Mouse (Mus musculus) forebrain, embryonic 10.5 days (tissue): ENCODE data around the gene Cd3eap. TPM values are rescaled to one million over a fixed set of nuclear protein-coding genes. Genes with fewer than 3 reads are reported as not detected.
A peak's percentile ranks its signal among the peaks of the same experiment; 100 is the strongest.

Experiments
- DNase-seq: peaks from one replicate; pipeline ENCODE4 v3.0.0-alpha.2; 2017; ENCODE audit warnings: low spot score; ENCODE audit errors: extremely low spot score
- H3K27ac ChIP-seq: fragments of 300-500 bp; sonication (generic); 2 replicates; pipeline ENCODE4 v1.5.1; 2016; ENCODE audit warnings: mild to moderate bottlenecking
- H3K27me3 ChIP-seq: fragments of 300-500 bp; sonication (generic); 2 replicates; pipeline ENCODE4 v1.6.1; 2016; ENCODE audit warnings: mild to moderate bottlenecking; ENCODE audit not compliant: poor library complexity, severe bottlenecking
- H3K36me3 ChIP-seq: fragments of 300-500 bp; sonication (generic); replicated peaks from 2 replicates; pipeline ENCODE4 v1.6.1; 2016; ENCODE audit warnings: mild to moderate bottlenecking, moderate library complexity
- H3K4me1 ChIP-seq: fragments of 300-500 bp; sonication (generic); 2 replicates; pipeline ENCODE4 v1.6.1; 2016
- H3K4me3 ChIP-seq: fragments of 300-500 bp; sonication (generic); 2 replicates; pipeline ENCODE4 v1.5.1; 2016; ENCODE audit warnings: mild to moderate bottlenecking, moderate library complexity
- H3K9me3 ChIP-seq: fragments of 300-500 bp; sonication (generic); 2 replicates; pipeline ENCODE4 v1.6.1; 2016; ENCODE audit warnings: mild to moderate bottlenecking, moderate library complexity
- WGBS: fragments of 180-500 bp; shearing (Covaris S2); methylation state at CpG from one replicate; pipeline ENCODE4 v1.1.7; 2016; 5-methylcytosine and 5-hydroxymethylcytosine counted together
- polyA plus RNA-seq: library from polyadenylated mRNA; unstranded; fragments of >200 nt; fragmentation: Nextera tagmentation; extraction: Ambion mirVana; gene quantifications from 2 replicates; pipeline ENCODE4 v1.2.1, GENCODE M21; 2016

The Cd3eap gene
- polyA plus RNA-seq, 1 experiment from 2014 or later: 32.2 TPM

DNA sequence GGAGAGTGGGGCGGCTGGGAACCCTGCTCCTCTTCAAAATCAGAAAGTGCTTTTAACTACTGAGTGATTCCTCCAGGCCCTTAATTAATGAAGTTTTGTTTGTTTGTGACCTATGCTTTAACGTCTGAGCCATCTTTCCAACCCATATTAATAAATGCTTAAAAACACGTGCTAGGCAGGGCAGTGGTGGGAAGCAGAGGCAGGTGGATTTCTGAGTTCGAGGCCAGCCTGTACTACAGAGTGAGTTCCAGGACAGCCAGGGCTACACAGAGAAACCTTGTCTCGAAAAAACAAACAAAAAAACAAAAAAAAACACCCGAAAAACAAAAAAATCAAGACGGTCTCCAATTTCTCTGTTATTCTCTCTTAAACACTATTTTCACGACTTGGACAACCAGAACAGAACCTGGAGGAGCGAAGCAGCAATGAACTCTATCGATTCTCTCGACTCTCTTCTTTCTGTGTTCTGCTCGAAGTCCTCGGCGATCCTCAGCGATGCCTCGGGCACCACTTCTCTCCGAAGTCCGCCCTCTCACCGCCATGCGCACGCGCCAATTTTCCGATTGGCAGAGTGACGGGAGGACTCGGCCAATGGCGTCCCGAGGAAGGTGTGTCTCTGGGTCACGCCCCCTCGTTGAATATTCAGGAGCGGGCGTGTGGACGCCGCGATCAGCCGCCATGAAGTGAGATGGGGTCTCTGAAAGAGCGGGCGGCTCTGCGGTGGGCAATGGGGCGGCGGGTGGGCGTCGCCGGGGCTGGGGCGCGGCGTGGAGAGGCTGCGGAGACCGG is 22.3 kb upstream of the Cd3eap start, which contains the start of gene Ercc2:
Ercc2 (plus strand) TSS at position 634 of the 789 bp plus-strand sequence.
- peak within 1 kb of the TSS; percentile 85 for H3K27ac ChIP-seq

GRCm38 (mm10) chr7:19378049-19378448 is 18.8 kb upstream of the Cd3eap start:
- 80% methylated on average over 8 of the region's 8 CpGs for WGBS
- H3K36me3 ChIP-seq: peaks cover 40% of the 10 kb centered on the region

More for the DNA sequence above, 22.3 kb upstream of the Cd3eap start, which contains the start of gene Ercc2:
- DNase-seq: peak; percentile 100
- Histone ChIP-seq H3K4me3 (peak within 1 kb of the TSS; percentile 91), H3K9me3 (no peaks in the 10 kb centered on the region), H3K36me3 (peaks cover 43% of the 10 kb centered on the region), H3K27me3 (no peaks in the 10 kb centered on the region), H3K4me1 (peaks cover 18% of the 10 kb centered on the region)
- WGBS: 7% methylated on average over 48 of the region's 48 CpGs

DNA sequence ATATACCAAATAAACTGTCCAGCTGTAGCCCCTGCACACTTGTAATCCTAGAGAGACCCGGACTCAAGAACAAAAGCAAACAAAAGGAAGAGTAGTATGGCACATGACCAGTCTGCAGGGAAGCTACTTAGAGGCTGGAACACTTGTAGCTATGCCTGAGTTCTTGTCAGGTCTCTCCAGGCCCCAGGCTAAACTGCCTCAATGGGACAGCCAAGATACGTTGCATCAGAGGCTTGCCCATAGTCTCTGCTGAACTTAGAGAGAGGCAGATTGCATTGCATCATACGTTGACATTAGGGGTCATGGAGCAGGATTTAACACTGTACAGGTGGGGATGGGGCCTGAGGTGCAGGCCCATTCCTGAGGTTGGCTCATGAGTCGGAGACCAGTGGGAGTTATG is 16.7 kb upstream of the Cd3eap start:
- DNase-seq: no peak
- 83% methylated on average over 4 of the region's 4 CpGs for WGBS

More at GRCm38 (mm10) chr7:19378049-19378448, 18.8 kb upstream of the Cd3eap start:
- Histone ChIP-seq H3K27me3 (no peaks in the 10 kb centered on the region), H3K9me3 (no peaks in the 10 kb centered on the region), H3K4me1 (peaks cover 9% of the 10 kb centered on the region), H3K27ac (no peak overlapping the region), H3K4me3 (no peak overlapping the region)
- DNase-seq: no peak

GRCm38 (mm10) chr7:19375368-19375767 is 16.1 kb upstream of the Cd3eap start:
- no peak overlapping the region for H3K4me3 ChIP-seq
- peaks cover 1% of the 10 kb centered on the region; the same call in 1 of the 2 replicates for H3K4me1 ChIP-seq
- WGBS: 81% methylated on average over 18 of the region's 18 CpGs
- peaks cover 55% of the 10 kb centered on the region for H3K36me3 ChIP-seq
- peaks cover 7% of the 10 kb centered on the region for H3K27me3 ChIP-seq
- DNase-seq: no peak
- no peak overlapping the region for H3K27ac ChIP-seq
- H3K9me3 ChIP-seq: no peaks in the 10 kb centered on the region

More for the DNA sequence above, 16.7 kb upstream of the Cd3eap start:
- Histone ChIP-seq H3K4me1 (no peaks in the 10 kb centered on the region), H3K36me3 (peaks cover 49% of the 10 kb centered on the region), H3K27ac (no peak overlapping the region), H3K4me3 (no peak overlapping the region), H3K9me3 (no peaks in the 10 kb centered on the region), H3K27me3 (0 out of 2 replicates have a peak, but pooled peaks cover under 1% of the 10 kb centered on the region)

- Histone ChIP-seq H3K36me3 (peaks cover 54% of the 10 kb centered on the region), H3K27ac (no peak overlapping the region), H3K4me1 (peaks cover 13% of the 10 kb centered on the region), H3K27me3 (peaks cover 27% of the 10 kb centered on the region), H3K4me3 (no peak overlapping the region), H3K9me3 (no peaks in the 10 kb centered on the region)
- WGBS: 91% methylated on average over 2 of the region's 2 CpGs
- no peak for DNase-seq
Observed at GRCm38 (mm10) chr7:19373367-19373766, 14.1 kb upstream of the Cd3eap start.

DNA sequence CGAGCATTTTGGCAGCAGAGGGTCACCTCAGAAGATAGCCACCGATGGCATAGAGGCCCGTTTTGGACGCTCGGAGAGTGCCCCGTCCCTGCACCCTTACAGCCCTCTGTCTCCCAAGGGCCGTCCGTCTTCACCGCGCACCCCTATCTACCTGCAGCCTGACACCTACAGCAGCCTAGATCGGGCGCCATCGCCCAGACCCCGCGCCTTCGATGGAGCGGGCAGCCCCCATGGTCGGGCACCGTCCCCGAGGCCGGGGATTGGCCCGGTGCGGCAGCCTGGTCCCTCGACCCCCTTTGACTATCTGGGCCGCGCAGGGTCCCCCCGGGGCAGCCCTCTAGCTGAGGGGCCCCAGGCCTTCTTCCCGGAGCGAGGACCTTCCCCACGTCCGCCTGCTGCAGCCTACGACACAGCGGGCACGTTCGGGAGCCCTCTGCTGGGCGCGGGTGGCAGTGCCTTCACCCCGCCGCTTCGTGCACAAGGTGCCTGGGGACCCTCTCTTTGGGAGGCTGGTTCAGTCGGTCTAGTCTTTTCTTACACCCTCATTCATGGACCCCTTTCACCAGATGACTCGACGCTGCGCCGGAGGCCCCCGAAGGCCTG is 10.6 kb upstream of the Cd3eap start:
- WGBS: 12% methylated on average over 46 of the region's 46 CpGs

GRCm38 (mm10) chr7:19368380-19368779 is 9.1 kb upstream of the Cd3eap start:
- H3K27me3 ChIP-seq: peaks cover 41% of the 10 kb centered on the region
- 20% methylated on average over 16 of the region's 16 CpGs for WGBS
- H3K4me1 ChIP-seq: peaks cover 24% of the 10 kb centered on the region
- no peak overlapping the region for H3K4me3 ChIP-seq
- no peaks in the 10 kb centered on the region for H3K9me3 ChIP-seq
- no peak for DNase-seq
- H3K27ac ChIP-seq: no peak overlapping the region
- H3K36me3 ChIP-seq: peaks cover 17% of the 10 kb centered on the region; the same call in 1 of the 2 replicates

More for the DNA sequence above, 10.6 kb upstream of the Cd3eap start:
- peak; percentile 66 for DNase-seq
- Histone ChIP-seq H3K4me3 (peak overlapping the region; percentile 51), H3K27ac (peak overlapping the region; percentile 74), H3K27me3 (peaks cover 36% of the 10 kb centered on the region), H3K9me3 (no peaks in the 10 kb centered on the region), H3K36me3 (peaks cover 26% of the 10 kb centered on the region), H3K4me1 (peaks cover 15% of the 10 kb centered on the region)

- WGBS: 80% methylated on average over 4 of the region's 4 CpGs
Observed at GRCm38 (mm10) chr7:19365376-19365775, 6.1 kb upstream of the Cd3eap start.

DNA sequence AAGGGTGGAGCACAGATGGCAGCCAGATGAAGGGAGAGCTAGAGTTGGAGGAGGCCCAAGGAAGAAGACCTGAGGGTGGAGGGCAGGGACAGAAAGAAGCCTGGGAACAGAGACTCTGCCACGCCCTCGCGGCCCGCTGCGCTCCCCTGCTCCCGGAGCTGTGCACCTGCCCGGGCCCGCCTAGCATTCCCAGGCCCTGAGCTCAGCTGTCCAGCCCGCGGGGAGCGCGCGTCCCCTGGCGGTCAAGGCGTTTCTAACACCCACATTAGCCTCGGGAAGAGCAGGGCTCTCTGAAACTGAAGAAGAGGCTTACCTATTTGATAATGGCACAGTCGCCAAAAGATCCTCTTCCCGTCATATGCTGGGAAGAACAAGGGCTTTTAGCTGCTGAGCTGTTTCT is 4.6 kb upstream of the Cd3eap start:
- H3K27ac ChIP-seq: 0 out of 2 replicates have a peak overlapping the region, but pooled peaks have one; percentile 40
- peak; percentile 67 for DNase-seq
- H3K36me3 ChIP-seq: no peaks in the 10 kb centered on the region
- no peaks in the 10 kb centered on the region for H3K9me3 ChIP-seq
- 4% methylated on average over 18 of the region's 18 CpGs for WGBS
- peak overlapping the region; percentile 10; the same call in 1 of the 2 replicates for H3K4me3 ChIP-seq
- peaks cover 31% of the 10 kb centered on the region for H3K27me3 ChIP-seq
- H3K4me1 ChIP-seq: peaks cover 46% of the 10 kb centered on the region

More at GRCm38 (mm10) chr7:19365376-19365775, 6.1 kb upstream of the Cd3eap start:
- H3K27ac ChIP-seq: no peak overlapping the region
- no peaks in the 10 kb centered on the region for H3K9me3 ChIP-seq
- no peak overlapping the region for H3K4me3 ChIP-seq
- peaks cover 46% of the 10 kb centered on the region for H3K27me3 ChIP-seq
- H3K4me1 ChIP-seq: peaks cover 48% of the 10 kb centered on the region
- DNase-seq: no peak
- peaks cover under 1% of the 10 kb centered on the region; the same call in 1 of the 2 replicates for H3K36me3 ChIP-seq

DNA sequence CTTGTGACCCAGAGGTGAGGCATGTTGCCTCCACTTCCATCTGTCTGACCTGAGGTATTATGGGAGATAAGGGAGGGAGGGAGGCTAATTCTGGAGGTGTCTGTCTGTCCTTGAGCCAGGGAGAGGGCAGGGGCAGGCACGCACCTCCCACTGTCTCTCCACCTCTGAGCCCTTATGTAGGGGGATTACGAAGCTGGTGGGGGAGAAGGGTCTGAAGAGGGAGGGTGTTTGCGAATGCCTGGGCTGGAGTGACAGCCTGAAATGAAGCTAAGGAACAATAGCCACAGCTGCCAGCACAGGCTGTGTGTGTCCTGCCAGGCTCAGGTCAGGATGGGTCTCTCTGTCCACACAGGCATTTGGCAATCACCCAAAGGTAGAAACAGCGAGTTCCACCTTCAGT is 3.0 kb upstream of the Cd3eap start:
- Histone ChIP-seq H3K4me1 (peaks cover 56% of the 10 kb centered on the region), H3K36me3 (peaks cover 9% of the 10 kb centered on the region), H3K27ac (no peak overlapping the region), H3K4me3 (peak overlapping the region; percentile 88), H3K9me3 (no peaks in the 10 kb centered on the region), H3K27me3 (peaks cover 20% of the 10 kb centered on the region)
- WGBS: 29% methylated on average over 4 of the region's 4 CpGs
- no peak for DNase-seq

GRCm38 (mm10) chr7:19361720-19362119 is 2.4 kb upstream of the Cd3eap start:
- Histone ChIP-seq H3K36me3 (peaks cover 15% of the 10 kb centered on the region), H3K4me1 (peaks cover 56% of the 10 kb centered on the region), H3K27ac (no peak overlapping the region), H3K27me3 (peaks cover 18% of the 10 kb centered on the region), H3K4me3 (peak overlapping the region; percentile 88), H3K9me3 (no peaks in the 10 kb centered on the region)
- DNase-seq: peak; percentile 70
- WGBS: 11% methylated on average over 16 of the region's 16 CpGs

DNA sequence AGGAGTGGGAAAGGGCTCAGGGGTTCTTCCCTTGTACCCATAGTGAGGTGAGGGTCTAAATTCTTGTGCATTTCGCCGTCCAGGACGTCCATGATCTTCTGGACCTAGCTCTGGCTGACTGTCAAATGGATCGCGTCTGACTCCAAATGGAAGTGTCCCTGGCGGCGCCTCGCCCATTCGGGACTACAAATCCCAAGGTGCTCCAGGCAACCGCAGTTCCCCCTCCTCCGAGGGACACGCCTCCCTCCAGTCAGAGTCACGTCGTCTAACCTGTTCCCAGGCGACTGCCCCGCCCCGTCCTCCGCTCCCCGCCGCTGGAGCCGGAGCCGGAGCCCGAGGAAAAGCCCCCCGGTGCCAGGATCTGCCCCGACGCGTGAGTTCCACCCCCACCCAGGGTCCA is 1.7 kb upstream of the Cd3eap start:
- Histone ChIP-seq H3K9me3 (no peaks in the 10 kb centered on the region), H3K27me3 (peaks cover 18% of the 10 kb centered on the region), H3K27ac (peak overlapping the region; percentile 75), H3K36me3 (peaks cover 23% of the 10 kb centered on the region), H3K4me3 (peak overlapping the region; percentile 88), H3K4me1 (peaks cover 56% of the 10 kb centered on the region)
- WGBS: under 1% methylated on average over 27 of the region's 27 CpGs
- peak; percentile 89 for DNase-seq
